Mouse (Mus musculus) midbrain, embryonic 14.5 days (tissue): Measurements from ENCODE around the gene 1700113H08Rik. TPM values are rescaled to one million over a fixed set of nuclear protein-coding genes. Genes with fewer than 3 reads are reported as not detected.

Experiments
- ATAC-seq: fragments of 200-750 bp; cut with Nextera tagmentation; 2 replicates; pipeline ENCODE4 v1.8.0; 2017; ENCODE audit warnings: moderate number of reproducible peaks, moderate library complexity; ENCODE audit not compliant: low FRiP score, low TSS enrichment
- DNase-seq: peaks from one replicate; pipeline ENCODE4 v3.0.0-alpha.2; 2015
- H3K27ac ChIP-seq: fragments of 300-500 bp; sonication (generic); replicated peaks from 2 replicates; pipeline ENCODE4 v1.5.1; 2014; ENCODE audit warnings: mild to moderate bottlenecking, low read depth, low read length, moderate library complexity
- H3K27me3 ChIP-seq: fragments of 300-500 bp; sonication (generic); 2 replicates; pipeline ENCODE4 v1.6.1; 2014; ENCODE audit warnings: low read length, control low read depth, mixed read lengths; ENCODE audit not compliant: control insufficient read depth, insufficient read depth
- H3K36me3 ChIP-seq: fragments of 300-500 bp; sonication (generic); 2 replicates; pipeline ENCODE4 v1.6.1; 2014; ENCODE audit warnings: low read length, control low read depth; ENCODE audit not compliant: control insufficient read depth, insufficient read depth
- H3K4me1 ChIP-seq: fragments of 300-500 bp; sonication (generic); 2 replicates; pipeline ENCODE4 v1.6.1; 2014; ENCODE audit warnings: mild to moderate bottlenecking, antibody characterized with exemption, low read length, control low read depth; ENCODE audit not compliant: control insufficient read depth, insufficient read depth
- H3K4me2 ChIP-seq: fragments of 300-500 bp; sonication (generic); 2 replicates; pipeline ENCODE4 v1.6.1; 2014; ENCODE audit warnings: mild to moderate bottlenecking, low read length, moderate library complexity
- H3K4me3 ChIP-seq: fragments of 300-500 bp; sonication (generic); replicated peaks from 2 replicates; pipeline ENCODE4 v1.5.1; 2014; ENCODE audit warnings: low read depth, low read length
- H3K9ac ChIP-seq: fragments of 300-500 bp; sonication (generic); replicated peaks from 2 replicates; pipeline ENCODE4 v1.6.1; 2014; ENCODE audit warnings: mild to moderate bottlenecking, low read length, moderate library complexity
- H3K9me3 ChIP-seq: fragments of 300-500 bp; sonication (generic); 2 replicates; pipeline ENCODE4 v1.6.1; 2016; ENCODE audit warnings: low read length, control low read depth, mixed read lengths; ENCODE audit not compliant: control insufficient read depth
- polyA plus RNA-seq: library from polyadenylated mRNA; unstranded; fragments of >200 nt; fragmentation: Nextera tagmentation; extraction: Ambion mirVana; gene quantifications from 2 replicates; pipeline ENCODE4 v1.2.1, GENCODE M21; 2014

Gene 1700113H08Rik
- polyA plus RNA-seq, 1 experiment from 2014 or later, result 0.37 TPM

DNA sequence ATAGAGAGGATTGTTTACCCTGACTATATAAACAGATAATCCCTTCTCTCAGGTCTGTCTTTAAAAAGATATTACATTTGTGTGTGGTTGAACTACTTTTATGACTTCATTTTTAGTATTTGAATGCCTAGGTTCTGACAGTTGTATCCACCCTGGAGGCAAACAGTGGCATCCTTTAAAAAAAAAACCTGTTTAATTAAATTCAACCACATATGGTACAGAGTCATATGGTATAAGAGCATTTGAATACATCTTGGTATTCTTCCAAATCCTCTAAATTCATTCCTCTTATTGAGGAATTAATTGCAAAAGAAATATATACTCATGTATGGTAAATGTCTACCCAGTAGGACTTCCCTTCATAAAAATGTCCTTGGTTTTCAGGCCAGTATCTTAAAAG, 217.2 kb downstream of the 1700113H08Rik start:
- DNase-seq, result no peak
- no peak overlapping the region for H3K27ac ChIP-seq
- no peak overlapping the region for H3K4me2 ChIP-seq
- no peak overlapping the region for H3K4me3 ChIP-seq
- no peaks in the 10 kb centered on the region for H3K36me3 ChIP-seq
- ATAC-seq, result no peak
- no peaks in the 10 kb centered on the region for H3K27me3 ChIP-seq
- no peaks in the 10 kb centered on the region for H3K9me3 ChIP-seq
- H3K9ac ChIP-seq, result no peak overlapping the region
- no peaks in the 10 kb centered on the region for H3K4me1 ChIP-seq

Other genes with a start within 250 kb of the 1700113H08Rik start
- 0.07 TPM in 2 replicates for gene Stab2, start 50.0 kb upstream of the 1700113H08Rik start, polyA plus RNA-seq